Mouse (Mus musculus): ENCODE results near the gene Vmn2r83. TPM values are rescaled to one million over a fixed set of nuclear protein-coding genes. Genes with fewer than 3 reads are reported as not detected.

The Vmn2r83 gene
- polyA plus RNA-seq, 1 experiment from 2014 or later: not detected

GRCm38 (mm10) chr10:79534426-79534825, 65.9 kb downstream of the Vmn2r83 start:
- Histone ChIP-seq H3K9me3 (replicated peaks; ENCODE audit: control insufficient read depth, low read length) (no peaks in the 10 kb centered on the region), H3K4me2 (no peak overlapping the region), H3K27ac (ENCODE audit: low read depth, low read length) (no peak overlapping the region), H3K27me3 (ENCODE audit: control insufficient read depth, insufficient read depth, low read length) (peaks cover 10% of the 10 kb centered on the region), H3K9ac (ENCODE audit: low read depth, low read length) (no peak overlapping the region), H3K4me3 (ENCODE audit: low read depth, low read length) (no peak overlapping the region), H3K36me3 (ENCODE audit: control insufficient read depth, insufficient read depth, low read length) (peaks cover 3% of the 10 kb centered on the region; the same call in 1 of the 2 replicates), H3K4me1 (ENCODE audit: control insufficient read depth, insufficient read depth, low read length) (0 out of 2 replicates have a peak, but pooled peaks cover 10% of the 10 kb centered on the region)
- WGBS (ENCODE audit: insufficient replicate concordance): 79% methylated on average over 2 of the region's 2 CpGs
- ATAC-seq (replicated peaks; ENCODE audit: insufficient number of reproducible peaks, low FRiP score, low TSS enrichment): no peak

DNA sequence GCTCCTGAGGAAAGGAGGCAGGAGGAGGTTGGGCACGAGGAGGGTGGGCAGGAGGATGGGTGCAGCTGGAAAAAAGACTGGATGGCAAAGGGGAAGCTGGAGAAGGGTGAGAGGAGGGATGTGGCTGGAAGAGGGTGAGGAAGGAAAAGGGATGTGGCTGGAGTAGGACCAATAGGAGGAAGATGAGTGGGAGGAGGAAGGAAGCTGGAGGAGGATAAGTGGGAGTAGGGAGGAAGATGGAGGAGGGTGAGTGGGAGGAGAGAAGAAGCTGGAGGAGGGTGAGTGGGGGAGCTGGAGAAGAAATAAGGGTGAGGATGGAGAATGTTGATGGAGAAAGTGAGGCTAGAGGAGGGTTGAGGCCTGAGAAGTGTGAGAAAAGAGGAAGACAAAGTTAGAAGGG, 66.9 kb downstream of the Vmn2r83 start:
- H3K4me2 ChIP-seq: no peak overlapping the region
- H3K27ac ChIP-seq (ENCODE audit: low read depth, low read length): no peak overlapping the region
- ATAC-seq (replicated peaks; ENCODE audit: insufficient number of reproducible peaks, low FRiP score, low TSS enrichment): no peak
- H3K36me3 ChIP-seq (ENCODE audit: control insufficient read depth, insufficient read depth, low read length): peaks cover 6% of the 10 kb centered on the region; the same call in 1 of the 2 replicates
- H3K9ac ChIP-seq (ENCODE audit: low read depth, low read length): no peak overlapping the region
- WGBS (ENCODE audit: insufficient replicate concordance): 70% methylated on average over 1 of the region's 1 CpGs
- 0 out of 2 replicates have a peak, but pooled peaks cover 10% of the 10 kb centered on the region for H3K4me1 ChIP-seq (ENCODE audit: control insufficient read depth, insufficient read depth, low read length)
- H3K27me3 ChIP-seq (ENCODE audit: control insufficient read depth, insufficient read depth, low read length): peaks cover 10% of the 10 kb centered on the region
- H3K4me3 ChIP-seq (ENCODE audit: low read depth, low read length): no peak overlapping the region
- H3K9me3 ChIP-seq (replicated peaks; ENCODE audit: control insufficient read depth, low read length): no peaks in the 10 kb centered on the region

DNA sequence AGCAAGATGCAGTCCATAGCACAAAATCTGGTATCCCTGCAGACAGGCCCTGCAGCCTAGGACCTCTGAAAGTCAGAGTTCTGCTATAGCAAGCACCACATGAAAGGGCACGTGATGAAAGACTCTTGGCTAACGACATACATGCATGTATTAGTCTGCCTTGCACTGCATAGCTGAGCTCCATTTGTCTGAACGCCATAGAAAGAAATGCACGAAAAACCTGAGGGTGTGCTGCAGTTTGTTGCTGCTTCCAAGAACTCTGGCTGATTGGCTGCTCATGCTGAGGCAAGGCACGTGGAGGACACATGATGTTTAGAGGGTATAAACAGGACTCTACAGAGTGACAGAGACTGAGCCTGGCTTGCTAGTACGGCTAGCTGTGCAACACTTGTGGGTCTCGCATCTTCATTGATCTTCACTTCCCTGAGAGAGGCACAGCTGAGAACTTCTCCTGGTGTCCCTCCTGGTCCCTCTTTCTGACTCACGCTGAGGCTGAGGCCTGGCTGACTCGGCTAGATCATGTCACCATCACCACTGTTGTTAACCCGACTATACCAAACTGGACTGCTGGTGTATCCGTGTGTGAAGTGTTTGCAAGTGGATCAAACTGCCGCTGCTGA, 68.0 kb downstream of the Vmn2r83 start:
- peaks cover 10% of the 10 kb centered on the region for H3K27me3 ChIP-seq (ENCODE audit: control insufficient read depth, insufficient read depth, low read length)
- WGBS (ENCODE audit: insufficient replicate concordance): 72% methylated on average over 12 of the region's 12 CpGs
- H3K4me3 ChIP-seq (ENCODE audit: low read depth, low read length): no peak overlapping the region
- no peak overlapping the region for H3K9ac ChIP-seq (ENCODE audit: low read depth, low read length)
- H3K27ac ChIP-seq (ENCODE audit: low read depth, low read length): no peak overlapping the region
- no peak overlapping the region for H3K4me2 ChIP-seq
- peaks cover 16% of the 10 kb centered on the region for H3K36me3 ChIP-seq (ENCODE audit: control insufficient read depth, insufficient read depth, low read length)
- H3K9me3 ChIP-seq (replicated peaks; ENCODE audit: control insufficient read depth, low read length): no peaks in the 10 kb centered on the region
- ATAC-seq (replicated peaks; ENCODE audit: insufficient number of reproducible peaks, low FRiP score, low TSS enrichment): no peak
- 0 out of 2 replicates have a peak, but pooled peaks cover 10% of the 10 kb centered on the region for H3K4me1 ChIP-seq (ENCODE audit: control insufficient read depth, insufficient read depth, low read length)

GRCm38 (mm10) chr10:79537271-79537670, 68.7 kb downstream of the Vmn2r83 start:
- Histone ChIP-seq H3K9ac (ENCODE audit: low read depth, low read length) (no peak overlapping the region), H3K36me3 (ENCODE audit: control insufficient read depth, insufficient read depth, low read length) (peaks cover 22% of the 10 kb centered on the region), H3K4me3 (ENCODE audit: low read depth, low read length) (no peak overlapping the region), H3K9me3 (replicated peaks; ENCODE audit: control insufficient read depth, low read length) (no peaks in the 10 kb centered on the region), H3K27ac (ENCODE audit: low read depth, low read length) (no peak overlapping the region), H3K27me3 (ENCODE audit: control insufficient read depth, insufficient read depth, low read length) (peaks cover 10% of the 10 kb centered on the region), H3K4me1 (ENCODE audit: control insufficient read depth, insufficient read depth, low read length) (0 out of 2 replicates have a peak, but pooled peaks cover 10% of the 10 kb centered on the region), H3K4me2 (no peak overlapping the region)
- no peak for ATAC-seq (replicated peaks; ENCODE audit: insufficient number of reproducible peaks, low FRiP score, low TSS enrichment)
- WGBS (ENCODE audit: insufficient replicate concordance): 85% methylated on average over 7 of the region's 7 CpGs

GRCm38 (mm10) chr10:79537781-79538180, 69.2 kb downstream of the Vmn2r83 start:
- 0 out of 2 replicates have a peak, but pooled peaks cover 9% of the 10 kb centered on the region for H3K4me1 ChIP-seq (ENCODE audit: control insufficient read depth, insufficient read depth, low read length)
- H3K27ac ChIP-seq (ENCODE audit: low read depth, low read length): no peak overlapping the region
- no peaks in the 10 kb centered on the region for H3K9me3 ChIP-seq (replicated peaks; ENCODE audit: control insufficient read depth, low read length)
- ATAC-seq (replicated peaks; ENCODE audit: insufficient number of reproducible peaks, low FRiP score, low TSS enrichment): no peak
- no peak overlapping the region for H3K4me2 ChIP-seq
- H3K4me3 ChIP-seq (ENCODE audit: low read depth, low read length): no peak overlapping the region
- no peak overlapping the region for H3K9ac ChIP-seq (ENCODE audit: low read depth, low read length)
- 76% methylated on average over 2 of the region's 2 CpGs for WGBS (ENCODE audit: insufficient replicate concordance)
- H3K36me3 ChIP-seq (ENCODE audit: control insufficient read depth, insufficient read depth, low read length): peaks cover 25% of the 10 kb centered on the region
- peaks cover 6% of the 10 kb centered on the region for H3K27me3 ChIP-seq (ENCODE audit: control insufficient read depth, insufficient read depth, low read length)

DNA sequence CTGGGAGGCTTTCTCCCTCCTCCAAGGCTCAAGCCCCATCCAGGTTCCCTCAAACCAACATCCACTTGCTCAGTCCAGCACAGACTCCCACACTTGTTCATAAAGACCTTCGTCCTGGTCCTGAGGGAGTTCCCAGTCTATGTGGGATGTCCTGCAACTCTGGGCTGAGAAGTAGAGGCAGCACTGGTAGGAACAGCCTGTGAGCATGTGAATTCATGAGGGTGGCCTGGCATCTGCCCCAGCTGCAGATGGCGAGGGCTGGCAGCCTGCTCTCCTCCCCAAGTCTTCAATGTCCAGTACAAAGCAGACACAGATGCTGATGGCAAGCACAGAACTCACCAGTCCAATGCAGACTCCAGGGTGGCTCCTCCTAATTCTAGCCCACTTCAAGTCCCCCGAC, 69.8 kb downstream of the Vmn2r83 start:
- 0 out of 2 replicates have a peak, but pooled peaks cover 5% of the 10 kb centered on the region for H3K4me1 ChIP-seq (ENCODE audit: control insufficient read depth, insufficient read depth, low read length)
- peaks cover 25% of the 10 kb centered on the region for H3K36me3 ChIP-seq (ENCODE audit: control insufficient read depth, insufficient read depth, low read length)
- no peaks in the 10 kb centered on the region for H3K9me3 ChIP-seq (replicated peaks; ENCODE audit: control insufficient read depth, low read length)
- ATAC-seq (replicated peaks; ENCODE audit: insufficient number of reproducible peaks, low FRiP score, low TSS enrichment): no peak
- no peak overlapping the region for H3K4me2 ChIP-seq
- 79% methylated on average over 3 of the region's 3 CpGs for WGBS (ENCODE audit: insufficient replicate concordance)
- H3K27ac ChIP-seq (ENCODE audit: low read depth, low read length): no peak overlapping the region
- no peak overlapping the region for H3K9ac ChIP-seq (ENCODE audit: low read depth, low read length)
- H3K27me3 ChIP-seq (ENCODE audit: control insufficient read depth, insufficient read depth, low read length): peaks cover 6% of the 10 kb centered on the region; the same call in 1 of the 2 replicates
- no peak overlapping the region for H3K4me3 ChIP-seq (ENCODE audit: low read depth, low read length)

- Histone ChIP-seq H3K36me3 (ENCODE audit: control insufficient read depth, insufficient read depth, low read length) (peaks cover 25% of the 10 kb centered on the region), H3K27me3 (ENCODE audit: control insufficient read depth, insufficient read depth, low read length) (peaks cover 6% of the 10 kb centered on the region; the same call in 1 of the 2 replicates), H3K4me2 (no peak overlapping the region), H3K9ac (ENCODE audit: low read depth, low read length) (no peak overlapping the region), H3K9me3 (replicated peaks; ENCODE audit: control insufficient read depth, low read length) (no peaks in the 10 kb centered on the region), H3K4me3 (ENCODE audit: low read depth, low read length) (no peak overlapping the region), H3K4me1 (ENCODE audit: control insufficient read depth, insufficient read depth, low read length) (0 out of 2 replicates have a peak, but pooled peaks cover 1% of the 10 kb centered on the region), H3K27ac (ENCODE audit: low read depth, low read length) (no peak overlapping the region)
- WGBS (ENCODE audit: insufficient replicate concordance): 59% methylated on average over 4 of the region's 4 CpGs
- no peak for ATAC-seq (replicated peaks; ENCODE audit: insufficient number of reproducible peaks, low FRiP score, low TSS enrichment)
Observed at GRCm38 (mm10) chr10:79538873-79539272, 70.3 kb downstream of the Vmn2r83 start.

DNA sequence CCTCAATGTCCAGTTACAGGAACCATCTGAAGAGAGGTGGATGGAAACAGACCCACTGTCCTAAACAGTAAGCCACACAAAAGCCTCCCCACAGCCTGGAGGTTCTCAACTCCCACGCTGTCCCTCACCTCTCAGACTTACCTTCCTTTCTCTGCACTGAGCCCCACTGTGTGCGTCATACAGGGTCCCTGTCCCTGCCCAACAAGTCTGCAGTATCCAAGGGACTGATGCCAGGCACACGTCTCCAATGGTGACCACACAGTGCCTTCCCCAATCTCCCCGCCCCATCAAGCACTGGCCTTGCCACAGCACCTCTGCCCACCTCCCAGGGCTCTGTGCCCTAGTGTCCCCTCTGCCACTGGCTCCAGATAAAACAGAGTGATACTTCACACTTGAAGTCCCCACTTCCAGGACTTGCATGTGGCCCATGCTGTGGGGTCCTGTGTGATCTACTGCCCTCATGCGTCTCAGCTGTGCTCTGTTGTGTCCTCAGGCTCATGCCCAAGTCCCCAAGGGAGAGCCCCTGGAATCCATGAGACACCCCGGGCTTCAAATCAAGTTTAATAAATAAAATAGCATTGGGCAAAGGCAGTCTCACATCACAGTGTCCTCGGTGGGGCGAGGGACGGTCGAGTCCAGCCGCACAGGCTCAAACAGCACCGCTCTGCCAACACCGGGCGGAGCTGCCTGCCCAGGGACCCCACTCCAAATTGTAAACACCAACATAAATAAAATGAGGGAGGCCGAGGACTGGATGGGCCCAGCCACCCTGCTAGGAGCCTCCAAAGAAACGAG, 71.4 kb downstream of the Vmn2r83 start:
- H3K9ac ChIP-seq (ENCODE audit: low read depth, low read length): no peak overlapping the region
- ATAC-seq (replicated peaks; ENCODE audit: insufficient number of reproducible peaks, low FRiP score, low TSS enrichment): no peak
- H3K4me1 ChIP-seq (ENCODE audit: control insufficient read depth, insufficient read depth, low read length): no peaks in the 10 kb centered on the region
- no peak overlapping the region for H3K4me3 ChIP-seq (ENCODE audit: low read depth, low read length)
- WGBS (ENCODE audit: insufficient replicate concordance): 91% methylated on average over 16 of the region's 16 CpGs
- peaks cover 30% of the 10 kb centered on the region for H3K36me3 ChIP-seq (ENCODE audit: control insufficient read depth, insufficient read depth, low read length)
- no peaks in the 10 kb centered on the region for H3K9me3 ChIP-seq (replicated peaks; ENCODE audit: control insufficient read depth, low read length)
- no peak overlapping the region for H3K27ac ChIP-seq (ENCODE audit: low read depth, low read length)
- H3K27me3 ChIP-seq (ENCODE audit: control insufficient read depth, insufficient read depth, low read length): no peaks in the 10 kb centered on the region
- H3K4me2 ChIP-seq: no peak overlapping the region

All from heart, embryonic 11.5 days (tissue).